7 mouse cellular contexts compared by ENCODE assay signal in the genomic region with DNA sequence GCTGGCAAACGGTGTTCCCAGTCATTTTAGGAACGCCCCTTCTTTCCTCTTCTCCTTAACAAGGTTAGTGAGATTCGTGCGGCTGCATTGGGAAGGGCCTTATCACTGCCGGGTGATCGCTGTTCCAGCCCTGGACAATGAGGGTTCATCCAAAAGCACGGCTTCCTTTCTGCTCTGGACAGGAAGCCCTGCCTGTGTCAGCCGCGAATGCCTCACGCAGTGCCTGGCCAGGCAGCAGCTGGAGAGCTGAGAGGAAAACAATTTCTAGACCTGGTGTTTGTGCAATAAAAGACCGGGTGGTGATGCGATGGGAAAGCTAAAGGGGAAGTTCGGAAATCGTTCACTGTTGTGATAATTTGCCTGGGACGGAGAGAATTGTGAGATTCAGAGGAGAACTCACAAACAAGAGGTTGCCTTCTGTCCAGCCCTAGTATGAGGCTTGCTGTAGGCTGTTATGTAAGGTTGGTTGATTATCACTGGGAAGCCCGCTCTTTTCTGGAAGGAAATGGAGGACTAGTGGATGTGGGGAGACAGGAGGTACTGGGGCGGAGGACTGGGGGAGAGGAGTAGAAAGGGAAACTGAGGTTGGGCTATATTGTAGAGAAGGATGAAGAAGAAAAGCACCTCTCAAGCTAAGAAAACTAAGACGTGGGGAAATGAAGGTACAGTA.
DNase-seq lines count a peak whose midpoint lies in the region.

No protein-coding gene starts in this region.

- DNase-seq in c-Kit-positive CD71-negative TER-119-negative erythroid progenitor cells, embryonic 14.5 days (ENCODE audit: low read depth) = peak; percentile 10
- DNase-seq in heart, adult 18-20 months = peak; percentile 71 to 90
- peak; percentile 61 for DNase-seq in kidney, adult 9 months
- peak; percentile 72 to 86 for DNase-seq in lung, postnatal 4 days
- no peak for DNase-seq in left cerebral cortex, postnatal 25 days (ENCODE audit: low spot score in 2 of 2)
- no peak for DNase-seq in thymus, postnatal 14 days
- DNase-seq in retina, embryonic 14.5 days (ENCODE audit: low spot score) = no peak

- intact Hi-C loops in left cerebral cortex, postnatal 25 days (cut with DNase I) = no loop called here

Comparison
In these comparisons a context has a peak if more than half of its experiments do, and no peak if none do; other contexts are left out.
1. DNase-seq: peak in c-Kit-positive CD71-negative TER-119-negative erythroid progenitor cells, embryonic 14.5 days (single experiment), heart, adult 18-20 months (2 of 2), kidney, adult 9 months (single experiment) and lung, postnatal 4 days (2 of 2); none in left cerebral cortex, postnatal 25 days (0 of 2), thymus, postnatal 14 days (single experiment) and retina, embryonic 14.5 days (single experiment).